Mouse (Mus musculus): ENCODE data around the gene Zfp566.

DNA sequence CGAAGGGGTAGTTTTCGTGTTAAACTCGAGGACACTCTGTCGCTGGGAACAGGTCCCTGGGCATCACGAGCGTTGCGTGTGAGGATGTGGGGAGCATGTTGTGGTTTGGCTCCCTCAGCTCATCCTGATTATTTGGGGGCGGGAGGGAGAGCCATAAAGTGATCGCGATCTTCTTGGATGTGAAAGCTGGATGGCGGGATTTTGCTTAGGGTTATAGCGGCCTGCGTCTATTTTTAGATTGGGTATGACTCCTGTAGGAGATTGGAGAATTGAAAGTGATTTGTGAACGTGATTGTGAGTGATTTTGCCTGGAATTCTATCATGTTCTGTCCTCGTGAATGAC lies 31.8 kb upstream of the Zfp566 start:
- no peak for TF ChIP-seq GATA1 (IDR thresholded peaks at IDR 0.05; ENCODE audit: borderline replicate concordance, low read length)
- TF ChIP-seq FLI1 (IDR thresholded peaks at IDR 0.05; ENCODE audit: low read length): no peak

Data from megakaryocyte, embryonic 14.5 days (primary cell).